Mouse (Mus musculus) MEL (cell line): ENCODE measurements at regions not wholly inside any gene's neighbourhood (a gene's known extent, or its start where the extent isn't known, plus 50 kb on each side); places are given as distances from the start of the nearest gene placed in this dataset.

Experiments used
- DNase-seq: peaks from one replicate; pipeline ENCODE4 v3.0.0; 2011; ENCODE audit warnings: low read depth, low spot score
- H3K27ac ChIP-seq: 2 replicates; pipeline ENCODE4 v1.5.1; 2012; ENCODE audit warnings: low read depth, mild to moderate bottlenecking, control low read depth, low read length, moderate library complexity; ENCODE audit not compliant: control insufficient read depth
- H3K27me3 ChIP-seq, 2 experiments: fragments of 150-350 bp in 1 of 2; sonication (generic) in 1 of 2; 2 replicates each; pipeline ENCODE4 v1.6.1; 2012; ENCODE audit warnings: low read length in 2 of 2, mild to moderate bottlenecking in 2 of 2, improper control_type of control experiment in 1 of 2, moderate library complexity in 1 of 2; ENCODE audit not compliant: insufficient read depth in 2 of 2, control insufficient read depth in 1 of 2
- H3K36me3 ChIP-seq, 2 experiments: 2 replicates each; pipeline ENCODE4 v1.6.1; 2012 to 2014; ENCODE audit warnings: low read length in 2 of 2, improper control_type of control experiment in 1 of 2, inconsistent platforms in 1 of 2, mild to moderate bottlenecking in 1 of 2; ENCODE audit not compliant: insufficient read depth in 2 of 2, control insufficient read depth in 1 of 2
- H3K4me1 ChIP-seq, 2 experiments: fragments of 150-350 bp in 1 of 2; sonication (generic) in 1 of 2; 2 replicates each; pipeline ENCODE4 v1.6.1; 2012; ENCODE audit warnings: low read length in 2 of 2, improper control_type of control experiment in 1 of 2, mild to moderate bottlenecking in 1 of 2; ENCODE audit not compliant: insufficient read depth in 2 of 2, control insufficient read depth in 1 of 2
- H3K4me3 ChIP-seq, 2 experiments: fragments of 150-350 bp in 1 of 2; sonication (generic) in 1 of 2; 2 replicates each; pipeline ENCODE4 v1.5.1; 2012; ENCODE audit warnings: low read depth in 2 of 2, low read length in 2 of 2, mild to moderate bottlenecking in 2 of 2, moderate library complexity in 2 of 2, control low read depth in 1 of 2, improper control_type of control experiment in 1 of 2; ENCODE audit not compliant: control insufficient read depth in 1 of 2, insufficient read depth in 1 of 2
- H3K79me2 ChIP-seq: 2 replicates; pipeline ENCODE4 v1.6.1; 2012; ENCODE audit warnings: mild to moderate bottlenecking, low read length, moderate library complexity; ENCODE audit not compliant: control insufficient read depth, poor library complexity, insufficient read depth
- H3K9ac ChIP-seq: 2 replicates; pipeline ENCODE4 v1.6.1; 2012; ENCODE audit warnings: low read depth, mild to moderate bottlenecking, control low read depth, low read length, moderate library complexity; ENCODE audit not compliant: control insufficient read depth, poor library complexity, severe bottlenecking
- H3K9me3 ChIP-seq: fragments of 150-350 bp; sonication (generic); replicated peaks from 2 replicates; pipeline ENCODE4 v1.6.1; 2012; ENCODE audit warnings: mild to moderate bottlenecking, low read length, improper control_type of control experiment, moderate library complexity; ENCODE audit not compliant: insufficient read depth
- BHLHE40 ChIP-seq: IDR thresholded peaks from 2 replicates; pipeline ENCODE4 v1.6.1; 2012; ENCODE audit warnings: low read depth, mild to moderate bottlenecking, inconsistent platforms, low read length, improper control_type of control experiment, borderline replicate concordance
- CHD1 ChIP-seq: IDR thresholded peaks from 2 replicates; pipeline ENCODE4 v1.6.1; 2012; ENCODE audit warnings: low read depth, mild to moderate bottlenecking, inconsistent platforms, low read length, improper control_type of control experiment
- E2F4 ChIP-seq: IDR thresholded peaks from 2 replicates; pipeline ENCODE4 v1.6.1; 2011; ENCODE audit warnings: low read depth, low read length, improper control_type of control experiment, borderline replicate concordance
- EP300 ChIP-seq, 2 experiments: IDR thresholded peaks; 2 replicates each; pipeline ENCODE4 v1.6.1; 2011; ENCODE audit warnings: improper control_type of control experiment in 2 of 2, low read length in 2 of 2, low read depth in 1 of 2, mild to moderate bottlenecking in 1 of 2
- GABPA ChIP-seq: IDR thresholded peaks from 2 replicates; pipeline ENCODE4 v1.6.1; 2012; ENCODE audit warnings: low read depth, mild to moderate bottlenecking, inconsistent platforms, low read length, improper control_type of control experiment, moderate library complexity
- GATA1 ChIP-seq: IDR thresholded peaks from 2 replicates; pipeline ENCODE4 v1.6.1; 2011; ENCODE audit warnings: low read depth, low read length, improper control_type of control experiment
- HCFC1 ChIP-seq: IDR thresholded peaks from 2 replicates; pipeline ENCODE4 v1.6.1; 2012; ENCODE audit warnings: low read depth, mild to moderate bottlenecking, inconsistent platforms, low read length, improper control_type of control experiment, moderate library complexity
- JUND ChIP-seq: IDR thresholded peaks from 2 replicates; pipeline ENCODE4 v1.6.1; 2011; ENCODE audit warnings: low read depth, mild to moderate bottlenecking, improper control_type of control experiment, low read length
- KAT2A ChIP-seq: conservative IDR thresholded peaks from 2 replicates; pipeline ENCODE4 v1.6.1; 2012; ENCODE audit warnings: low read depth, low read length, improper control_type of control experiment, inconsistent platforms
- MAFK ChIP-seq: IDR thresholded peaks from 2 replicates; pipeline ENCODE4 v1.6.1; 2011; ENCODE audit warnings: low read depth, mild to moderate bottlenecking, low read length, improper control_type of control experiment, borderline replicate concordance
- MEF2A ChIP-seq: IDR thresholded peaks from 2 replicates; pipeline ENCODE4 v1.6.1; 2014; ENCODE audit warnings: low read depth, mild to moderate bottlenecking, inconsistent platforms, low read length, improper control_type of control experiment; ENCODE audit not compliant: poor library complexity, insufficient replicate concordance, severe bottlenecking; ENCODE audit errors: extremely low read depth
- MXI1 ChIP-seq: IDR thresholded peaks from 2 replicates; pipeline ENCODE4 v1.6.1; 2011; ENCODE audit warnings: mild to moderate bottlenecking, low read depth, low read length, improper control_type of control experiment
- MYB ChIP-seq: IDR thresholded peaks from 2 replicates; pipeline ENCODE4 v1.6.1; 2011; ENCODE audit warnings: mild to moderate bottlenecking, low read depth, low read length, improper control_type of control experiment
- NELFE ChIP-seq: IDR thresholded peaks from 2 replicates; pipeline ENCODE4 v1.6.1; 2011; ENCODE audit warnings: low read depth, low read length, improper control_type of control experiment
- NRF1 ChIP-seq: IDR thresholded peaks from 2 replicates; pipeline ENCODE4 v1.6.1; 2014; ENCODE audit warnings: low read depth, mild to moderate bottlenecking, inconsistent platforms, low read length, improper control_type of control experiment, moderate library complexity; ENCODE audit not compliant: poor library complexity, insufficient read depth, severe bottlenecking
- POLR2A ChIP-seq, 2 experiments: IDR thresholded peaks; 2 replicates each; pipeline ENCODE4 v1.6.1; 2011 to 2012; ENCODE audit warnings: low read length in 2 of 2, mild to moderate bottlenecking in 2 of 2, control low read depth in 1 of 2, improper control_type of control experiment in 1 of 2, low read depth in 1 of 2, moderate library complexity in 1 of 2; ENCODE audit not compliant: control insufficient read depth in 1 of 2, insufficient read depth in 1 of 2, poor library complexity in 1 of 2
- POLR2AphosphoS2 ChIP-seq: IDR thresholded peaks from 2 replicates; pipeline ENCODE4 v1.6.1; 2011; ENCODE audit warnings: low read length, improper control_type of control experiment
- POLR2AphosphoS5 ChIP-seq: IDR thresholded peaks from 2 replicates; pipeline ENCODE4 v1.6.1; 2012; ENCODE audit warnings: low read depth, borderline replicate concordance, mild to moderate bottlenecking, inconsistent platforms, low read length, moderate library complexity, mixed read lengths
- RAD21 ChIP-seq: IDR thresholded peaks from 2 replicates; pipeline ENCODE4 v1.6.1; 2011; ENCODE audit warnings: mild to moderate bottlenecking, low read depth, low read length, improper control_type of control experiment
- RCOR1 ChIP-seq: IDR thresholded peaks from 2 replicates; pipeline ENCODE4 v1.6.1; 2012; ENCODE audit warnings: low read depth, mild to moderate bottlenecking, inconsistent platforms, low read length, improper control_type of control experiment
- SIN3A ChIP-seq: IDR thresholded peaks from 2 replicates; pipeline ENCODE4 v1.6.1; 2012; ENCODE audit warnings: low read length, improper control_type of control experiment, inconsistent platforms
- SMC3 ChIP-seq: IDR thresholded peaks from 2 replicates; pipeline ENCODE4 v1.6.1; 2011; ENCODE audit warnings: low read depth, low read length, improper control_type of control experiment
- TAL1 ChIP-seq: IDR thresholded peaks from 2 replicates; pipeline ENCODE4 v1.6.1; 2012; ENCODE audit warnings: mild to moderate bottlenecking, inconsistent platforms, low read length, moderate library complexity, mixed read lengths
- TCF12 ChIP-seq: IDR thresholded peaks from 2 replicates; pipeline ENCODE4 v1.6.1; 2014; ENCODE audit warnings: low read depth, mild to moderate bottlenecking, inconsistent platforms, low read length, improper control_type of control experiment, moderate library complexity
- UBTF ChIP-seq: IDR thresholded peaks from 2 replicates; pipeline ENCODE4 v1.6.1; 2012; ENCODE audit warnings: low read depth, mild to moderate bottlenecking, inconsistent platforms, low read length, improper control_type of control experiment, moderate library complexity, borderline replicate concordance; ENCODE audit not compliant: insufficient read depth
- ZC3H11A ChIP-seq: IDR thresholded peaks from 2 replicates; pipeline ENCODE4 v1.6.1; 2012; ENCODE audit warnings: low read depth, mild to moderate bottlenecking, inconsistent platforms, low read length, improper control_type of control experiment

- Histone ChIP-seq H3K4me1 (no peaks in the 10 kb centered on the region), H3K4me3 (no peak overlapping the region), H3K9me3 (no peaks in the 10 kb centered on the region), H3K27me3 (peaks cover 1 to 8% of the 10 kb centered on the region in 2 experiments), H3K79me2 (no peaks in the 10 kb centered on the region), H3K27ac (no peak overlapping the region), H3K9ac (no peak overlapping the region), H3K36me3 (no peaks in the 10 kb centered on the region)
- TF ChIP-seq UBTF (no peak), TCF12 (no peak), SMC3 (no peak), POLR2AphosphoS2 (no peak), ZC3H11A (no peak), MAFK (no peak), MYB (no peak), TAL1 (no peak), POLR2AphosphoS5 (no peak), HCFC1 (no peak), MXI1 (no peak), RCOR1 (no peak), CHD1 (no peak), MEF2A (no peak), BHLHE40 (no peak), JUND (no peak), RAD21 (no peak), EP300 (IDR thresholded peaks at IDR 0.05; ENCODE audit: low read depth in 1 of 2, low read length in 2 of 2) (no peak), GABPA (no peak), POLR2A (IDR thresholded peaks at IDR 0.05; ENCODE audit: control insufficient read depth in 1 of 2, insufficient read depth in 1 of 2, low read depth in 1 of 2, low read length in 2 of 2, poor library complexity in 1 of 2) (no peak)
- no peak for DNase-seq
Measured at GRCm38 (mm10) chr5:74783906-74784305, 81.2 kb upstream of the Lnx1 start.

GRCm38 (mm10) chr5:74778076-74778465 lies 75.4 kb upstream of the Lnx1 start:
- peaks cover 4 to 6% of the 10 kb centered on the region in 2 experiments for H3K27me3 ChIP-seq
- no peak overlapping the region for H3K27ac ChIP-seq
- H3K36me3 ChIP-seq, result no peaks in the 10 kb centered on the region
- H3K4me3 ChIP-seq, result no peak overlapping the region
- H3K9ac ChIP-seq, result no peak overlapping the region
- H3K4me1 ChIP-seq, result no peaks in the 10 kb centered on the region
- no peak for DNase-seq
- H3K79me2 ChIP-seq, result no peaks in the 10 kb centered on the region
- no peak for TF ChIP-seq E2F4
- TF ChIP-seq CHD1, result no peak
- TF ChIP-seq HCFC1, result no peak
- no peak for TF ChIP-seq SMC3
- TF ChIP-seq TAL1, result no peak
- TF ChIP-seq GABPA, result no peak
- no peak for TF ChIP-seq NRF1
- TF ChIP-seq GATA1, result no peak
- TF ChIP-seq SIN3A, result no peak
- no peak for TF ChIP-seq UBTF
- no peak for TF ChIP-seq KAT2A
- TF ChIP-seq NELFE, result no peak
- TF ChIP-seq POLR2A (IDR thresholded peaks at IDR 0.05; ENCODE audit: control insufficient read depth in 1 of 2, insufficient read depth in 1 of 2, low read depth in 1 of 2, low read length in 2 of 2, poor library complexity in 1 of 2), result no peak
- no peak for TF ChIP-seq RAD21
- TF ChIP-seq EP300 (IDR thresholded peaks at IDR 0.05; ENCODE audit: low read depth in 1 of 2, low read length in 2 of 2), result no peak
- TF ChIP-seq MYB, result no peak
- no peaks in the 10 kb centered on the region for H3K9me3 ChIP-seq
